Mouse (Mus musculus) CH12F3 (cell line): ENCODE results near the gene Foxd2.

Experiments
- in situ Hi-C: fragments of 300-500 bp; cut with MboI; formaldehyde crosslinking; loops from 2 replicates; pipeline ENCODE4 v1.14.3; 2020; ENCODE audit warnings: low sequenced_read_pairs

Foxd2 gene

DNA sequence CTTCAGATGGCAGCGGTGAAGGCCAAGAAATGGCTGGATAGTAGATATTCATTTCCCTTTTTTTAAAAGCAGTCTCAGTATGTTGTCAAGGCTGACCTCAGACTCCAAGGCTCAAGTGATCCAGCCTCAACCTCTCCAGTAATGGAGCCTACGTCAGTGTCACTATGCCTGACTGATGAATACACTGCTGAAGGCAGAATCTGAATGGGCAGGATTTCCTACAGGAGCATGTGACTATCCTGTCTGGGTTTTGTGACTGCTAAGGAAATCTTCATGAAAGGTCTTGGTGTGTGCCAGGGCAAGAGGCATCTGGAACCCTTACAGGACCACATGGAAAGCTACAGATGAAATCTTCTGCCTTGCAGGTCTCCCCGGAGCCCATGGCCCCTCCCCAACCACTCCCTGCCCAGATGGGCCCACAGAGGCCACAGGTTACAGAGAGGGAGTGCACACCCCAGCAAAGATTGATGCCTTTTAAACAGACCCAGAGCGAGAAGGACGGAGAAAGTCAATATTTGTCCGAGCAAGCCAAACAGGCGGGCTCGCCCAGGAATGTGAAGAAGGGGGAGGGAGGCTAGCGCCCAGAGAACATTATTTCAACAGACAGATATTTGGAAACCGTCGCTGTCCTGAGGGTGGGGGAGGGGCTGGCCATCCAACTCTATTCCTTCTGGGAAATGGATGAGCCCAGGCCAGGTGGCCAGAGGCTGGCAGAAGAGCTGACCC is 38.7 kb downstream of the Foxd2 start:
- in situ Hi-C loops: no loop called here

GRCm38 (mm10) chr4:114863166-114863565 is 45.5 kb downstream of the Foxd2 start:
- in situ Hi-C loops: no loop called here

GRCm38 (mm10) chr4:114858426-114858825 is 50.2 kb downstream of the Foxd2 start:
- in situ Hi-C loops: no loop called here
